Mouse (Mus musculus): Measurements from ENCODE around the gene Cebpe. TPM values are rescaled to one million over a fixed set of nuclear protein-coding genes. Genes with fewer than 3 reads are reported as not detected.

Cebpe gene
- polyA plus RNA-seq, 1 experiment from 2014 or later = not detected

- ATAC-seq = no peak
- no peak overlapping the region for H3K27ac ChIP-seq (ENCODE audit: low read depth, low read length)
Observed at GRCm38 (mm10) chr14:54712861-54713260, 887 bp upstream of the Cebpe start.

GRCm38 (mm10) chr14:54709054-54709453, 2.9 kb downstream of the Cebpe start:
- no peak overlapping the region for H3K9ac ChIP-seq (ENCODE audit: low read depth, low read length)
- no peak overlapping the region for H3K27ac ChIP-seq (ENCODE audit: low read depth, low read length)
- no peak for ATAC-seq
- H3K27me3 ChIP-seq (replicated peaks; ENCODE audit: control insufficient read depth, insufficient read depth, low read length) = no peaks in the 10 kb centered on the region
- H3K36me3 ChIP-seq (ENCODE audit: control insufficient read depth, insufficient read depth, low read length) = no peaks in the 10 kb centered on the region
- WGBS = 89% methylated on average over 9 of the region's 9 CpGs
- no peak overlapping the region for H3K4me3 ChIP-seq (ENCODE audit: low read length)
- H3K4me1 ChIP-seq (ENCODE audit: control insufficient read depth, insufficient read depth, low read depth, low read length) = no peaks in the 10 kb centered on the region
- H3K9me3 ChIP-seq (ENCODE audit: control insufficient read depth, low read length) = no peaks in the 10 kb centered on the region
- H3K4me2 ChIP-seq (ENCODE audit: low read length) = no peak overlapping the region

More at GRCm38 (mm10) chr14:54712861-54713260, 887 bp upstream of the Cebpe start:
- H3K9me3 ChIP-seq (ENCODE audit: control insufficient read depth, low read length) = no peaks in the 10 kb centered on the region
- no peak overlapping the region for H3K4me3 ChIP-seq (ENCODE audit: low read length)
- no peak overlapping the region for H3K9ac ChIP-seq (ENCODE audit: low read depth, low read length)
- peaks cover 6% of the 10 kb centered on the region for H3K4me1 ChIP-seq (ENCODE audit: control insufficient read depth, insufficient read depth, low read depth, low read length)
- no peak overlapping the region for H3K4me2 ChIP-seq (ENCODE audit: low read length)
- H3K36me3 ChIP-seq (ENCODE audit: control insufficient read depth, insufficient read depth, low read length) = no peaks in the 10 kb centered on the region
- 76% methylated on average over 8 of the region's 8 CpGs for WGBS
- no peaks in the 10 kb centered on the region for H3K27me3 ChIP-seq (replicated peaks; ENCODE audit: control insufficient read depth, insufficient read depth, low read length)

- H3K9ac ChIP-seq (ENCODE audit: low read depth, low read length) = no peak overlapping the region
- H3K4me2 ChIP-seq (ENCODE audit: low read length) = no peak overlapping the region
- no peak overlapping the region for H3K4me3 ChIP-seq (ENCODE audit: low read length)
- H3K36me3 ChIP-seq (ENCODE audit: control insufficient read depth, insufficient read depth, low read length) = no peaks in the 10 kb centered on the region
- H3K27ac ChIP-seq (ENCODE audit: low read depth, low read length) = no peak overlapping the region
- no peak for ATAC-seq
- no peaks in the 10 kb centered on the region for H3K4me1 ChIP-seq (ENCODE audit: control insufficient read depth, insufficient read depth, low read depth, low read length)
- WGBS = 56% methylated on average over 16 of the region's 17 CpGs
- no peaks in the 10 kb centered on the region for H3K27me3 ChIP-seq (replicated peaks; ENCODE audit: control insufficient read depth, insufficient read depth, low read length)
- H3K9me3 ChIP-seq (ENCODE audit: control insufficient read depth, low read length) = no peaks in the 10 kb centered on the region
Observed at GRCm38 (mm10) chr14:54706589-54707320, 5.2 kb downstream of the Cebpe start.

- Histone ChIP-seq H3K36me3 (ENCODE audit: control insufficient read depth, insufficient read depth, low read length) (no peaks in the 10 kb centered on the region), H3K9me3 (ENCODE audit: control insufficient read depth, low read length) (no peaks in the 10 kb centered on the region), H3K27me3 (replicated peaks; ENCODE audit: control insufficient read depth, insufficient read depth, low read length) (no peaks in the 10 kb centered on the region; the same call in 1 of the 2 replicates), H3K9ac (ENCODE audit: low read depth, low read length) (no peak overlapping the region), H3K4me3 (ENCODE audit: low read length) (no peak overlapping the region), H3K27ac (ENCODE audit: low read depth, low read length) (no peak overlapping the region), H3K4me2 (ENCODE audit: low read length) (no peak overlapping the region), H3K4me1 (ENCODE audit: control insufficient read depth, insufficient read depth, low read depth, low read length) (no peaks in the 10 kb centered on the region)
- ATAC-seq = no peak
- 61% methylated on average over 5 of the region's 5 CpGs for WGBS
Observed at GRCm38 (mm10) chr14:54705844-54706243, 6.1 kb downstream of the Cebpe start.

DNA sequence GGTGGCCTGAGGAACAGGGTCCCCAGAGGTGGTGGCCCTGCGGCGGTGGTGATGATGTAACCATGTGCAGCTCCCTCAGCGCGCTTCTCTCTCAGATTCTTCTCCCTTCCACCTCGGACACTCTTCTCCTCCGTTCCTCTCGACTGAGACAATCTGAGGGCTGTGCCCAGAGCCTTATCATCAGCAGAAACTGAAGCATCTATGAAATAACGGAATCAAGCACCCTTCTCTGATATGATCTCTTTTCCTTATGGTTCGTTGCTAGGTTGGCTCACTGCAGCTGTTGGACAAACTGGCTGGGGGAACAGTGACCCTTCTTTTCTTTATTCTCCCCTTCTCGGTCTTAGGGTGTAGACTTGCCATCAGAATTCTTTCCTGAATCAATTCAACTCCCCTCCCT, 8.8 kb downstream of the Cebpe start:
- no peak overlapping the region for H3K4me2 ChIP-seq (ENCODE audit: low read length)
- WGBS = 76% methylated on average over 10 of the region's 10 CpGs
- H3K4me1 ChIP-seq (ENCODE audit: control insufficient read depth, insufficient read depth, low read depth, low read length) = no peaks in the 10 kb centered on the region
- H3K36me3 ChIP-seq (ENCODE audit: control insufficient read depth, insufficient read depth, low read length) = no peaks in the 10 kb centered on the region
- ATAC-seq = no peak
- no peak overlapping the region for H3K9ac ChIP-seq (ENCODE audit: low read depth, low read length)
- H3K27ac ChIP-seq (ENCODE audit: low read depth, low read length) = no peak overlapping the region
- H3K27me3 ChIP-seq (replicated peaks; ENCODE audit: control insufficient read depth, insufficient read depth, low read length) = no peaks in the 10 kb centered on the region; the same call in 1 of the 2 replicates
- no peaks in the 10 kb centered on the region for H3K9me3 ChIP-seq (ENCODE audit: control insufficient read depth, low read length)
- no peak overlapping the region for H3K4me3 ChIP-seq (ENCODE audit: low read length)

- no peaks in the 10 kb centered on the region; the same call in 1 of the 2 replicates for H3K27me3 ChIP-seq (replicated peaks; ENCODE audit: control insufficient read depth, insufficient read depth, low read length)
- H3K4me2 ChIP-seq (ENCODE audit: low read length) = no peak overlapping the region
- WGBS = 6% methylated on average over 6 of the region's 6 CpGs
- no peaks in the 10 kb centered on the region for H3K9me3 ChIP-seq (ENCODE audit: control insufficient read depth, low read length)
- no peak overlapping the region for H3K4me3 ChIP-seq (ENCODE audit: low read length)
- no peaks in the 10 kb centered on the region for H3K4me1 ChIP-seq (ENCODE audit: control insufficient read depth, insufficient read depth, low read depth, low read length)
- H3K27ac ChIP-seq (ENCODE audit: low read depth, low read length) = no peak overlapping the region
- H3K36me3 ChIP-seq (ENCODE audit: control insufficient read depth, insufficient read depth, low read length) = no peaks in the 10 kb centered on the region
- ATAC-seq = no peak
- no peak overlapping the region for H3K9ac ChIP-seq (ENCODE audit: low read depth, low read length)
Observed at GRCm38 (mm10) chr14:54701298-54701697, 10.7 kb downstream of the Cebpe start.

- Histone ChIP-seq H3K4me2 (ENCODE audit: low read length) (no peak overlapping the region), H3K9me3 (ENCODE audit: control insufficient read depth, low read length) (no peaks in the 10 kb centered on the region), H3K27me3 (replicated peaks; ENCODE audit: control insufficient read depth, insufficient read depth, low read length) (no peaks in the 10 kb centered on the region; the same call in 1 of the 2 replicates), H3K9ac (ENCODE audit: low read depth, low read length) (no peak overlapping the region), H3K27ac (ENCODE audit: low read depth, low read length) (no peak overlapping the region), H3K36me3 (ENCODE audit: control insufficient read depth, insufficient read depth, low read length) (no peaks in the 10 kb centered on the region), H3K4me1 (ENCODE audit: control insufficient read depth, insufficient read depth, low read depth, low read length) (no peaks in the 10 kb centered on the region), H3K4me3 (ENCODE audit: low read length) (no peak overlapping the region)
- ATAC-seq = no peak
- 56% methylated on average over 3 of the region's 3 CpGs for WGBS
Observed at GRCm38 (mm10) chr14:54699586-54699985, 12.4 kb downstream of the Cebpe start.

DNA sequence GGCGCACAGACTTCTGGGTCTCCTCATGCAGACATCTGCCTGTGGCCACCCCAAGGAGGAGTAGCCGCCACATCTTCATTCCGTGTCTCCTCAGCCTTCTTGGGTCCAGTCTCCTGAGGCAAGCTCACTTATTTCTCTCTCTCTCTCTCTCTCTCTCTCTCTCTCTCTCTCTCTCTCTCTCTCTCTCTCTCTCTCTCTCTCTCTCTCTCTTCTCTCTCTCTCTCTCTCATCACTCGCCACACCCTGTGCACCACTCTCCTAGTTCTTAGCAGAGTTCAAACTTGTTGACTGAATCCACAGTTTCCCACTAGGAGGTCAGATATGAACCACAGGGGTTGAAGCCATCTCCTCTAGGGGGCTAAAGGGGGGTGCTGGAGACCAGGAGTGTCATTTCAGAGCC, 13.2 kb downstream of the Cebpe start, which contains the start of gene Gm29776:
Gm29776 (minus strand) TSS at position 101 of the 400 bp plus-strand sequence.
- ATAC-seq = no peak
- no peak within 1 kb of the TSS for H3K4me2 ChIP-seq (ENCODE audit: low read length)
- H3K9ac ChIP-seq (ENCODE audit: low read depth, low read length) = no peak within 1 kb of the TSS
- H3K4me3 ChIP-seq (ENCODE audit: low read length) = no peak within 1 kb of the TSS
- H3K9me3 ChIP-seq (ENCODE audit: control insufficient read depth, low read length) = no peaks in the 10 kb centered on the region
- WGBS = 78% methylated on average over 4 of the region's 4 CpGs
- no peaks in the 10 kb centered on the region for H3K4me1 ChIP-seq (ENCODE audit: control insufficient read depth, insufficient read depth, low read depth, low read length)
- no peaks in the 10 kb centered on the region; the same call in 1 of the 2 replicates for H3K27me3 ChIP-seq (replicated peaks; ENCODE audit: control insufficient read depth, insufficient read depth, low read length)
- peaks cover 2% of the 10 kb centered on the region; the same call in 1 of the 2 replicates for H3K36me3 ChIP-seq (ENCODE audit: control insufficient read depth, insufficient read depth, low read length)
- no peak within 1 kb of the TSS for H3K27ac ChIP-seq (ENCODE audit: low read depth, low read length)

DNA sequence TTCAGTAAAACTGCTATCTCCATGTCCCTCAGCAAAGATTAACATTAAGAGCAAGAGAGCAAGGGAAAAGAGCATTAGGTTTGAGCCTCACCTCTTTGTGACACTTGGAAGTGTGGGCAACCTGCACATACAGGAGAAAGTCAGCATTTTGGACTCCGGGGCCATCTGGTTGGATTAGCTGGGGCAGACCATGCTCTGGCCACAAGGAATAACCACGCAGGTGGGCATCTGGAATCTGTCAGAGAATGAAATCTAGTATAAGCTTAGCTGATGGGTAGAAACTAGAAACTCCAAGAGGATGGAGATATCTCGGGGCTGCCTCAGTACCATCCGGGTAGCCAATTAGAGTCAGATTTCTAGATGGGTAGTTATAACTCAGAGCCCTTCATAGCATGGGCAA, 15.2 kb downstream of the Cebpe start:
- no peak overlapping the region for H3K4me2 ChIP-seq (ENCODE audit: low read length)
- H3K4me3 ChIP-seq (ENCODE audit: low read length) = no peak overlapping the region
- H3K27ac ChIP-seq (ENCODE audit: low read depth, low read length) = no peak overlapping the region
- no peaks in the 10 kb centered on the region for H3K4me1 ChIP-seq (ENCODE audit: control insufficient read depth, insufficient read depth, low read depth, low read length)
- 94% methylated on average over 4 of the region's 4 CpGs for WGBS
- H3K27me3 ChIP-seq (replicated peaks; ENCODE audit: control insufficient read depth, insufficient read depth, low read length) = no peaks in the 10 kb centered on the region; the same call in 1 of the 2 replicates
- ATAC-seq = no peak
- H3K9ac ChIP-seq (ENCODE audit: low read depth, low read length) = no peak overlapping the region
- peaks cover 9% of the 10 kb centered on the region for H3K36me3 ChIP-seq (ENCODE audit: control insufficient read depth, insufficient read depth, low read length)
- H3K9me3 ChIP-seq (ENCODE audit: control insufficient read depth, low read length) = no peaks in the 10 kb centered on the region
